Mouse (Mus musculus) Patski (cell line): Measurements from ENCODE around the gene Tmem184b. TPM values are rescaled to one million over a fixed set of nuclear protein-coding genes. Genes with fewer than 3 reads are reported as not detected.
A peak's percentile ranks its signal among the peaks of the same experiment; 100 is the strongest.

ENCODE experiments used
- ATAC-seq: fragments of 100-300 bp; one replicate; pipeline ENCODE4 v1.8.0; 2021
- CTCF ChIA-PET: fragments of 350-600 bp; sonication (Branson Sonifier 250); formaldehyde crosslinking; loops from one replicate; lab custom pipeline; 2022; ENCODE audit warnings: inconsistent platforms; lab: Charles Lee
- POLR2A ChIA-PET: fragments of 350-600 bp; sonication (Branson Sonifier 250); formaldehyde crosslinking; loops from one replicate; lab custom pipeline; 2022; ENCODE audit warnings: antibody characterized with exemption, inconsistent platforms; lab: Charles Lee
- DNase-seq: peaks from one replicate; pipeline ENCODE4 v3.0.0-alpha.2; 2011; ENCODE audit warnings: low read depth, low spot score
- H3K27me3 ChIP-seq: fragments of 371-371 bp; one replicate; pipeline ENCODE4 v1.5.1; 2021
- CTCF ChIP-seq: fragments of 100-300 bp; IDR thresholded peaks from one replicate; pipeline ENCODE4 v1.5.1; 2021
- in situ Hi-C: fragments of 300-500 bp; cut with MboI; formaldehyde crosslinking; loops from 3 replicates; pipeline ENCODE4 v1.11.1; 2018; ENCODE audit warnings: low pct_unique_long_range_greater_than_20kb, mixed read lengths
- polyA plus RNA-seq: library from polyadenylated mRNA; unstranded; gene quantifications from one replicate; pipeline ENCODE4 v1.2.3, GENCODE M21; 2021

The Tmem184b gene
- polyA plus RNA-seq, 1 experiment from 2014 or later = 129 TPM

DNA sequence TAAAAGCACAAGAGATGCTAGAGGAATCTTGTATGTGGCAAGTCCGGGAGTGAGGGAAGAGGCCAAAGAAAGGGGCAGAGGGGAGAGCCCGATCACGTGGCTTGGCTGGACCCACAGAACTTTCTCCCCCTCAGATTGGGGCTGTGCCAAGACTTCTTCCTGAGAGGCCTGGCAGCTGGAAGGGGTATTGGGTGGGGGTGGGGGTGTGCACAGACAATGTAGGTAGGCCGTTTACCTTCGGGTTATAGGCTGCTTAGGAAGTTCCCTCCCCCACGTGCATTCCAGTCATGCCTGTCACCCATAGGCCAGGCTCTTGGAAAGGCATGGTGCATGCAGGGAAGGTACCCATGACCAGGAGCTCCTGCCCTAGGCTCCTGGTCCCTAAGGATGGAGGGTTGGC, 43.4 kb downstream of the Tmem184b start:
- DNase-seq (peak; percentile 44), ATAC-seq (peak; percentile 29)
- ChIA-PET CTCF (no interaction called here), POLR2A (interaction anchor here (0.5 kb wide), 2 partner anchors 162 to 699 kb away, joined by 3 read pairs; no protein-coding TSS in a partner anchor)
- no peak for TF ChIP-seq CTCF
- no peaks in the 10 kb centered on the region for H3K27me3 ChIP-seq
- in situ Hi-C loops = no loop called here

DNA sequence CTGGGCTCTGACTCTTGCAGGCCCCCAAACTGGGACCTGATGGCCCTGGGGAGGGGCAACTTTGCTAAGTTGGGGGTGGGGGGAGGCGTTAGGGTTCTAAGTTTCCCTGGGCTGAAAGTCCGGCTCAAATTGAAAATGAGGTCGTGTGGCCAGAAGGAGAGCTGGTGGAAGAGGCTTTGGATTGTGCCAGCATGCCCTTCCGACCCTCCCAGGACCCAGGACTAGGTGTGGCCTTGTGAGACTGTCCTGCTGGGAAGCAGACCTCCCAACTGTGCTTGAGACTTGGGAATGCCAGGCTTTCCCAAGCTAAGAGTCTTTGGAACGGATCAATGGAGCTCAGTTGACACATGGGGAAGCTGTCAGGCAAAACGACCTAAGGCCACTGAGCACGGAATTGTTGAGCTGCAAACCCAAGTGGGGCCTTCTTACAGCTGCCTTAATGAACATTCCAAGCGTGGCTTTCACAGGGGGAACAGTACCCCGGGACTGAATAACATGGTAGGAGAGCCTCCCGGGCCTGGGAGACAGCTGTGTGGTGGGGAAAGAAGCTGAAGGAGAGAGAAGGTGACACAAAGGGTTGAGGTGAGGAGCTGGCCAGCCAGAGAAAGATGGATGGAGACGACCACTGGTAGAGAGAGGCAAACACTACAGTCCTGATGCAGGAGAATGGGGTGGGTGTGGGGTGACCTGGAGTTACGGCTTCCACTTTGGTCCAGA, 45.2 kb downstream of the Tmem184b start:
- no peak for TF ChIP-seq CTCF
- ChIA-PET CTCF (interaction anchor here (0.9 to 1.6 kb wide), 7 partner anchors 8 to 131 kb away, joined by 3 to 5 read pairs (median 4); no protein-coding TSS in a partner anchor), POLR2A (interaction anchor here (0.6 to 2.0 kb wide), 6 partner anchors 10 to 82 kb away, joined by 3 to 7 read pairs (median 4); no protein-coding TSS in a partner anchor)
- ATAC-seq = no peak
- in situ Hi-C loops = no loop called here
- peak; percentile 38 for DNase-seq
- H3K27me3 ChIP-seq = no peaks in the 10 kb centered on the region

- no peaks in the 10 kb centered on the region for H3K27me3 ChIP-seq
- TF ChIP-seq CTCF = no peak
- ChIA-PET CTCF (interaction anchor here (0.9 to 1.6 kb wide), 3 partner anchors 75 to 130 kb away, joined by 3 to 5 read pairs (median 3); no protein-coding TSS in a partner anchor), POLR2A (interaction anchor here (0.7 to 2.0 kb wide), 4 partner anchors 9 to 83 kb away, joined by 3 to 7 read pairs (median 4); no protein-coding TSS in a partner anchor)
- ATAC-seq (no peak), DNase-seq (no peak)
- in situ Hi-C loops = no loop called here
These were observed 46.1 kb downstream of the Tmem184b start for GRCm38 (mm10) chr15:79357036-79357911.

DNA sequence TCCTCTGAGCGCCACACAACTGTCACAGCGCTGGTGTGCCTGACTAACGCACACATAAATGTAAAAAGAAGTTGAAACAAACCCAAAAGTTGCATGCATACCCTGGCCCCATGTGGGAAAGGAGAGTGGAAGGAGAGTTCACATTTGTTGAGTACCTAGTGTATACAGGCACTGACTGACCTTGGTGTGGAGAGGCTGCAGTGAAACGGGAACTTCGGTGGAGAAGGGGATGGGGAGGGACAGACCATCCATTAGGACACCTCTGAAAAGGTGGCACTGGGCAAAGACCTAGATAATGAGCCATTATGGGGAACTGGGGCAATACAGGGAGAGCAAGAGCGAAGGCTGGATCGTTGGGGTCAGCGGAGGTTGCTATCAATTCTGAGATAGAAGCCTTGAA, 46.9 kb downstream of the Tmem184b start:
- CTCF ChIA-PET = no interaction called here
- H3K27me3 ChIP-seq = no peaks in the 10 kb centered on the region
- in situ Hi-C loops = no loop called here
- POLR2A ChIA-PET = no interaction called here
- ATAC-seq = no peak
- TF ChIP-seq CTCF = no peak
- DNase-seq = no peak

GRCm38 (mm10) chr15:79354619-79355018, 48.8 kb downstream of the Tmem184b start:
- TF ChIP-seq CTCF = no peak
- DNase-seq = no peak
- POLR2A ChIA-PET = no interaction called here
- no peak for ATAC-seq
- CTCF ChIA-PET = no interaction called here
- no peaks in the 10 kb centered on the region for H3K27me3 ChIP-seq
- in situ Hi-C loops = no loop called here

DNA sequence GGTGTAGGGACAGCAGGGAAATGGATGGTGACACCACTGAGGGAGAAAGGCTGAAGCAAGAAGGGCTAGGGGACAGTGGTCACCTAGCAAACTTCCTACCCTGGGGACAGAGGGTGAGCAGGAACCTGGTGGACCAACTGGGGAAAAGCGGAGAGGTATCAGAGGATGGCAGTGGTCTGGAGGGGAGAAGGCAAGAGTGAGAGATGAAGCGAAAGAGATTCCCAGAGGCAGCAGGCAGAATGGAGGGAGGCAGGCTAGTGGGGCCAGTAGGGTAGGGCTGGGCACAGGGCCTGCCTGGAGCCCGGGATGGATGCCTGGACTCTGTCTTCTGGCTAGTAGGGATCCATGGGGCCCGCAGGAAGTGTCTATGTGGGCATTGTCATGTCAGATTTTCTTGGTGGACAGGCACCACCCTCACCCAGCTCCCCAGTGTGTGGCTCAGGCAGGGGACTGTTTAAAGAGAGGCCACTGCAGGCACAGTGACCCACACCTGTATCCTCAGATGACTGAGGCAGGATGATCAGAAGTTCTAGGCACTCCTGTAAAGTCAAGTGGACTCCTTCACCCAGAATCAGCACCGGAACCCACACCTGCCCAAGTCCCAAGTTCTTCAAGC, 49.6 kb downstream of the Tmem184b start:
- ChIA-PET POLR2A (no interaction called here), CTCF (no interaction called here)
- ATAC-seq (no peak), DNase-seq (no peak)
- TF ChIP-seq CTCF = no peak
- in situ Hi-C loops = no loop called here
- no peaks in the 10 kb centered on the region for H3K27me3 ChIP-seq

GRCm38 (mm10) chr15:79352479-79352878, 50.9 kb downstream of the Tmem184b start:
- no peaks in the 10 kb centered on the region for H3K27me3 ChIP-seq
- POLR2A ChIA-PET = interaction anchor here (0.6 kb wide), 1 partner anchor 20 kb away, joined by 7 read pairs; no protein-coding TSS in a partner anchor
- TF ChIP-seq CTCF = no peak
- no peak for DNase-seq
- no peak for ATAC-seq
- in situ Hi-C loops = no loop called here
- CTCF ChIA-PET = no interaction called here

GRCm38 (mm10) chr15:79351331-79351767, 52.0 kb downstream of the Tmem184b start:
- H3K27me3 ChIP-seq = no peaks in the 10 kb centered on the region
- no peak for TF ChIP-seq CTCF
- DNase-seq = no peak
- in situ Hi-C loops = no loop called here
- ATAC-seq = no peak
- ChIA-PET POLR2A (interaction anchor here (0.6 kb wide), 2 partner anchors 110 to 113 kb away, joined by 3 to 4 read pairs; no protein-coding TSS in a partner anchor), CTCF (interaction anchor here (0.8 kb wide), 1 partner anchor 108 kb away, joined by 3 read pairs; no protein-coding TSS in a partner anchor)

DNA sequence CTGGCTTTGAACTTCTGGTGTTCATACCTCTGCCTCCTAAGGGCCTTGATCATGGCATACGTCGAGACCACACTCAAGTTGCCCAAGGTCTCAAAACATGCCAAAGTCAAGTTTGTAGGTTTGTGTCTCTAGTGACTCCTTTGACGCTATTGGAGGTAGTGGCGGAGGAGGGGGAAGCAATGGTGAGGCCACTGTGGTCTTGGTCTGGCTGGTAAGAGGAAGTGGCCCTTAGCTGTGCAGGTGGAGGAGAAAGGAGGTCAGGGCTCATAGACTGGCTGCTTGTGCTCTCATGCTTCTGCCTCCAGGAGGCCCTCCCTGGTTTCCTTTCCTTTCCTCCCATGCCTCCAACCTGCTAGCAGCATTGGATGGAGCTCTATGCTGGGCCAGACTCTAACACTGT, 52.5 kb downstream of the Tmem184b start:
- no peaks in the 10 kb centered on the region for H3K27me3 ChIP-seq
- ChIA-PET POLR2A (no interaction called here), CTCF (interaction anchor here (1.3 kb wide), 1 partner anchor 8 kb away, joined by 4 read pairs; no protein-coding TSS in a partner anchor)
- TF ChIP-seq CTCF = no peak
- ATAC-seq = no peak
- in situ Hi-C loops = no loop called here
- DNase-seq = no peak

GRCm38 (mm10) chr15:79348651-79349050, 54.7 kb downstream of the Tmem184b start:
- ATAC-seq (peak; percentile 3), DNase-seq (no peak)
- POLR2A ChIA-PET = interaction anchor here (1.0 kb wide), 1 partner anchor 9 kb away, joined by 3 read pairs; no protein-coding TSS in a partner anchor
- TF ChIP-seq CTCF = no peak
- no peaks in the 10 kb centered on the region for H3K27me3 ChIP-seq
- CTCF ChIA-PET = no interaction called here
- in situ Hi-C loops = no loop called here
